Mouse (Mus musculus) embryonic facial prominence, embryonic 10.5 days (tissue): ENCODE data around the gene Gm10354. TPM values are rescaled to one million over a fixed set of nuclear protein-coding genes. Genes with fewer than 3 reads are reported as not detected.
"Not testable (repeated sequence)": the region's sequence is repeated elsewhere in the genome, so short reads cannot be mapped to it uniquely, and the experiment has no call there.

Experiments
- DNase-seq: peaks from one replicate; pipeline ENCODE4 v3.0.0-alpha.2; 2017; ENCODE audit warnings: low spot score
- H3K27ac ChIP-seq: fragments of 300-500 bp; sonication (generic); replicated peaks from 2 replicates; pipeline ENCODE4 v1.5.1; 2016; ENCODE audit warnings: mild to moderate bottlenecking
- H3K27me3 ChIP-seq: fragments of 300-500 bp; sonication (generic); replicated peaks from 2 replicates; pipeline ENCODE4 v1.6.1; 2016; ENCODE audit warnings: low read depth, mild to moderate bottlenecking; ENCODE audit not compliant: poor library complexity, severe bottlenecking
- H3K36me3 ChIP-seq: fragments of 300-500 bp; sonication (generic); replicated peaks from 2 replicates; pipeline ENCODE4 v1.6.1; 2016; ENCODE audit warnings: mild to moderate bottlenecking, moderate library complexity
- H3K4me1 ChIP-seq: fragments of 300-500 bp; sonication (generic); 2 replicates; pipeline ENCODE4 v1.6.1; 2016
- H3K4me3 ChIP-seq: fragments of 300-500 bp; sonication (generic); 2 replicates; pipeline ENCODE4 v1.5.1; 2016; ENCODE audit warnings: mild to moderate bottlenecking, moderate library complexity
- H3K9me3 ChIP-seq: fragments of 300-500 bp; sonication (generic); 2 replicates; pipeline ENCODE4 v1.6.1; 2016; ENCODE audit warnings: mild to moderate bottlenecking
- WGBS: fragments of 180-500 bp; shearing (Covaris S2); methylation state at CpG from one replicate; pipeline ENCODE4 v1.1.7; 2016; 5-methylcytosine and 5-hydroxymethylcytosine counted together
- polyA plus RNA-seq: library from polyadenylated mRNA; unstranded; fragments of >200 nt; fragmentation: Nextera tagmentation; extraction: Ambion mirVana; gene quantifications from 2 replicates; pipeline ENCODE4 v1.2.1, GENCODE M21; 2016

Gm10354 gene
- polyA plus RNA-seq, 1 experiment from 2014 or later: not detected

DNA sequence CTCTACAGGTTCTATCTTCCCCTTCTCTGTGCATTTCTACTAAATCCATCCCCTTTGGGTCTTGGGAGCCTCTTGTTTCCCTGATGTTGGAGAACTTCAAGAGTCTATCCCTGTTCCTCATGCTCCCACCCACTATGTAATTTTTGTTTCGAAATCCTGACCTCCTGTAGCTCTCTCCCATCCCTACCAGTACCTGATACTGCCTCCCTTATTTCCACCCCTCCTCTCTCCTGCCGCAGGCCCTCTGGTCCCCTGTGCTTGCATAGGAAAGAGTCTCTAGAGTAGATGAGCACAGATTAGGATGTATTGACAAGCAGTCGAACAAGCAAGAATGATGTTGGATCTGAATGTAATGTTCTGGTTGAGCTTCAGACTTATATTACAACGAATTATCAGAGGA is 33.2 kb downstream of the Gm10354 start:
- H3K27ac ChIP-seq, DNase-seq, H3K27me3 ChIP-seq, H3K4me3 ChIP-seq, H3K36me3 ChIP-seq, H3K4me1 ChIP-seq: not testable (repeated sequence)
- peaks cover 21% of the 10 kb centered on the region for H3K9me3 ChIP-seq
- 69% methylated on average over 4 of the region's 4 CpGs for WGBS

DNA sequence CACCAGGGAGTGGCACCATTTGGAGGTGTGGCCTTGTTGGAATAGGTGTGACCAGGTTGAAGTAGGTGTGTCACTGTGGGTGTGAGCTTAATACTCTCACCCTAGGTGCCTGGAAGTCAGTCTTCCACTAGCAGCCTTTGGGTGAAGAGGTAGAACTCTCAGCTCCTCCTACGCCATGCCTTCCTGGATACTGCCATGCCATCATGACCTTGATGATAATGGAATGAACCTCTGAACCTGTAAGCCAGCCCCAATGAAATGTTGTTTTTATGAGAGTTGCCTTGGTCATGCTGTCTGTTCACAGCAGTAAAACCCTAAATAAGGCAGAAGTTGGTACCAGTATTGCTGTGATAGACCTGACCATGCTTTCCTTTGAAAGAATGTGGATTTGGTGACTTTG is 37.7 kb downstream of the Gm10354 start:
- 86% methylated on average over 1 of the region's 1 CpGs for WGBS
- H3K36me3 ChIP-seq, H3K27me3 ChIP-seq, H3K4me3 ChIP-seq, DNase-seq, H3K27ac ChIP-seq, H3K4me1 ChIP-seq: not testable (repeated sequence)
- peaks cover 24% of the 10 kb centered on the region for H3K9me3 ChIP-seq

DNA sequence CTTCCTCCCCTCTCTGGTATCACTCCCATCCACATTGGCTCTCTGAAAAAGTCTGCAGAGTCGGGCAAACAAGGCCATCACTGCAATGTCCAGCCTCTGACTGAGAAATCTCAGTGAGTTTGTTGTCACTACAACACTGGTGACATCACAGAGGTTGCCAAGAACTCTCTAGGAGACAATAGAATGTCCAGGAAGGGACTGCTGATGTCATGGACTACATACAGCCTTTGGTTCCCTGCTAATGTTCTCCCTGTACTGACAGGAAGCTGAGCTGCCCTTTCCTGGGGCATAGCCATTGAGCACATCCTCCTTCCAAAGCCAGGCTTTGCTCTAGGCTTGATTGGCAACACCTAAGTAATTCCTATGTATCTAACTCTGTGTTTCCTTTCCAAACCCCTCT is 40.4 kb downstream of the Gm10354 start, which contains the start of gene Speer4e:
Speer4e (minus strand) TSS at position 101 of the 400 bp plus-strand sequence.
- H3K4me1 ChIP-seq, H3K4me3 ChIP-seq, H3K27ac ChIP-seq, H3K36me3 ChIP-seq, DNase-seq, H3K27me3 ChIP-seq: not testable (repeated sequence)
- WGBS: 41% methylated on average over 1 of the region's 1 CpGs
- H3K9me3 ChIP-seq: peaks cover 17% of the 10 kb centered on the region

DNA sequence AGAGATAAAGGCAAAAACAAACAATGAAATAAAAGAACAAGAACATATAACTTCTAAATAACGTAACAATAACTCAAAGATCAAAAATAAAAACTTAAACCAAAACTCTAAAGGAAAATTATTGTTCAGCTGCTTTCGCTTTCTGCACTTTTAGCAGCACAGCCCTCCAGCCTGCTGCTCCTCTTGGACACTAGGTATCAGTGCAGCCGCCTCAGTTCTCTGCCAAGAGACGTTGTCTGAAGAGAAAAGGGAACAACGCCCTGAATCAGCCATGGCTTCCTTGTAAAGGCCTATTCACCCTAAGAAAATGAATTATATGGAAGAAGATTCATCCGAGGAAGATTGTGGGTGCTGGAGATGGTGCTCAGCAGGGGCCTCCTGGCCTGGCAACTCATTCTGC is 45.0 kb downstream of the Gm10354 start:
- not testable (repeated sequence) for H3K27me3 ChIP-seq, H3K4me1 ChIP-seq, H3K36me3 ChIP-seq, H3K27ac ChIP-seq, DNase-seq, H3K4me3 ChIP-seq
- 75% methylated on average over 5 of the region's 6 CpGs for WGBS
- peaks cover 10% of the 10 kb centered on the region for H3K9me3 ChIP-seq

DNA sequence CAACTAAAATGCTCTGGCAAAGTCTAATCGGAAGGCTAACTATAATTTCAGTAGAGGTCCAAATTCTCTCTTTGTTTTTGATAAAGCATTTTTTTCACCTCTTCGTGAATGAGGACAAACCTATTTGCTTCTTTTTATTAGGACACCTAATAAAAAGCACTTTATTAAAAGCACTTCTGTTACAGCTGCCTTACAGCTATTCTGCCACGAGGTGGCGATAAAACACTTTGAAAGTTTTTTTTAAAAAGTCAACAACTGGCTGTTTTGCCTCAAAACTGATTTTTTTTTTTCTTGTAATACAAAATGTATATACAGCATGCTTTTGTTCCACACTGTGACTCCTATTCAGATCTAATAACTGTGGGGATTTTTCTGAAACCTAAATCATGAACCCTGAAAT is 51.7 kb downstream of the Gm10354 start:
- not testable (repeated sequence) for H3K4me1 ChIP-seq, DNase-seq, H3K27me3 ChIP-seq, H3K27ac ChIP-seq, H3K4me3 ChIP-seq, H3K9me3 ChIP-seq, H3K36me3 ChIP-seq
- 28% methylated on average over 4 of the region's 4 CpGs for WGBS

Other genes starting within 250 kb of the Gm10354 start
- gene Gm9758, start 64.0 kb downstream of the Gm10354 start, polyA plus RNA-seq: not detected in 2 replicates
- gene Speer4e, start 40.5 kb downstream of the Gm10354 start, polyA plus RNA-seq: not detected in 2 replicates
- not detected in 2 replicates for gene Gm17019, start 54.1 kb upstream of the Gm10354 start, polyA plus RNA-seq